Comparison of ENCODE assay signal across 28 mouse cellular contexts in genomic region chr2:6467318-6467717, GRCm38 (mm10).
"Had no signal": no experiment of that assay in that cellular context is flagged by ENCODE, and none has a peak within 500 bp of the region (broad histone marks: within the 10 kb centered on the region; RNA-seq: fewer than 3 reads in every experiment).

No protein-coding gene starts in this region.

- H3K27ac ChIP-seq: embryonic facial prominence, embryonic 10.5 days; embryonic facial prominence, embryonic 12.5 days; forebrain, embryonic 10.5 days; forebrain, embryonic 12.5 days; forebrain, embryonic 13.5 days; forebrain, embryonic 15.5 days; gastrocnemius, adult 2 months; heart, adult 2 months had no signal

- H3K4me3 ChIP-seq: embryonic facial prominence, embryonic 10.5 days; embryonic facial prominence, embryonic 12.5 days; embryonic facial prominence, embryonic 13.5 days; embryonic facial prominence, embryonic 15.5 days; erythroblast, embryonic 14.5 days; forebrain, embryonic 10.5 days; forebrain, embryonic 12.5 days; forebrain, embryonic 13.5 days; forebrain, embryonic 15.5 days; gastrocnemius, adult 2 months; heart, adult 2 months had no signal

- H3K9ac ChIP-seq: embryonic facial prominence, embryonic 12.5 days; embryonic facial prominence, embryonic 13.5 days; embryonic facial prominence, embryonic 15.5 days; forebrain, embryonic 12.5 days; forebrain, embryonic 13.5 days; forebrain, embryonic 15.5 days; forebrain, postnatal 0 days had no signal

- H3K4me2 ChIP-seq: embryonic facial prominence, embryonic 12.5 days; embryonic facial prominence, embryonic 13.5 days; embryonic facial prominence, embryonic 15.5 days; forebrain, embryonic 12.5 days; forebrain, embryonic 13.5 days; forebrain, embryonic 15.5 days had no signal

- H3K36me3 ChIP-seq: embryonic facial prominence, embryonic 10.5 days; embryonic facial prominence, embryonic 12.5 days; embryonic facial prominence, embryonic 13.5 days; embryonic facial prominence, embryonic 15.5 days; forebrain, embryonic 10.5 days; forebrain, embryonic 12.5 days; forebrain, embryonic 15.5 days had no signal

- H3K9me3 ChIP-seq: embryonic facial prominence, embryonic 10.5 days; embryonic facial prominence, embryonic 12.5 days; embryonic facial prominence, embryonic 13.5 days; embryonic facial prominence, embryonic 15.5 days; forebrain, embryonic 15.5 days had no signal

- ATAC-seq: forebrain, embryonic 13.5 days; forebrain, embryonic 14.5 days; forebrain, embryonic 15.5 days; forebrain, embryonic 16.5 days; forebrain, postnatal 0 days had no signal

- DNase-seq: cerebellum, adult 2 months; cerebellum, adult 8-10 months; cerebellum, adult 9-10 months; cerebellum, adult 9-11 months; cerebellum, postnatal 10 days; cerebellum, postnatal 14 days; cerebellum, postnatal 25 days; cerebellum, postnatal 36 days; embryo, embryonic 11 days; forebrain, postnatal 0 days; gastrocnemius, adult 2 months; gastrocnemius, postnatal 10 days; gastrocnemius, postnatal 14 days; gastrocnemius, postnatal 25 days; gastrocnemius, postnatal 36 days; heart, adult 18-20 months; heart, adult 2 months had no signal

- H3K27me3 ChIP-seq: embryonic facial prominence, embryonic 12.5 days; embryonic facial prominence, embryonic 13.5 days; embryonic facial prominence, embryonic 15.5 days; forebrain, embryonic 12.5 days; forebrain, embryonic 15.5 days had no signal
